Mouse (Mus musculus): Measurements from ENCODE around the gene Nlk. TPM values are rescaled to one million over a fixed set of nuclear protein-coding genes. Genes with fewer than 3 reads are reported as not detected.

Gene Nlk
- 5.2 and 6.1 TPM in 2 replicates for polyA plus RNA-seq (2015; fragmentation: Nextera tagmentation; extraction: Ambion mirVana)

DNA sequence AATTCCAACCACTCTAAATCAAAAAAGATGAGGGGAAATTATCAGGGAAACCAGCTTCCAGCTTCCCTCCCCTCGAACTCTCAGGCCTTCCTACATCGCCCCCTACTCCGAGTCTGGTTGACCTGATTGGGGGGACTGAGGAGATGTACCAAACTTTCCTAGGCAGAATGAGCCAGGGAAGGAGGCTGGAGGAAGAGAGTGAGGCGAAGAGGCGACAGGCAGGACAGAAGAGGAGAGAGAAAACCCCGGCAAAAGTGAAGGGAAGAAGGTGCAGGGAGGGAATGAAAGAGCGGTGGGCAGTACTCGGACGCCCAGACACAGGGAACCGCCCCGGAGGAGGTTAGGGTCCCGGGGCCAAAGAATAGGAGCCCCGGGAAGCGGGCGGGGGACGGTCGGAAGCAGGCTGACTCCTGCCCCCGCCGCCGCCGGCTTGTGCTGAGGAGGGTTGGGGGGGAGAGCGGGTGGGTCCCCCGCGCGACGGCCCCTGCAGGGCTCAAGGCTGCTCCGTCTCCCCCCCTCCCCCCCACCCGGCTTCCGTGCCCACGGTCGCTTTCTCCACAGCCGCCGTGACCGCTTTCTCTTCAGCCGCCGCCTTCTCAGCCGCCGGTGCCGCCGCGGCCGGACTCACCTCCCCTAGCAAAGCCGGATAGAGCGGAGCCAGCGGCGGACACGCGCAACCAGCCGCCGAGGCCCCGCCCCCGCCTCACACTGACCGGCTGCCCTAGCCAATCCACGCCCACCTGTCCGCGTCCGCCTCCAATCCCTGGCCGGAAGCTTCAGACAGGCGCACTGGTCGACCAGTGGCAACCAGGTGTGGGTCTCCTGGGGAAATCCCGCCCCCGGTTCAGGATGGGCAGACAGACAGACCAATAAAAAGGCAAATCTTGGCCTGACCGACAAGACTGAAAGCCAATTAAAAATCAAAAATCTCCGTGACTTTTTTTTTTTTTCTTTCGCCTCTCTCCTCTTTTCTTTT lies at the start of gene Nlk:
Gene Nlk (minus strand): TSS at position 597 of the 976 bp plus-strand sequence.
- WGBS (ENCODE audit: insufficient replicate concordance): under 1% methylated on average over 50 of the region's 65 CpGs
- ATAC-seq: peak; percentile 100

DNA sequence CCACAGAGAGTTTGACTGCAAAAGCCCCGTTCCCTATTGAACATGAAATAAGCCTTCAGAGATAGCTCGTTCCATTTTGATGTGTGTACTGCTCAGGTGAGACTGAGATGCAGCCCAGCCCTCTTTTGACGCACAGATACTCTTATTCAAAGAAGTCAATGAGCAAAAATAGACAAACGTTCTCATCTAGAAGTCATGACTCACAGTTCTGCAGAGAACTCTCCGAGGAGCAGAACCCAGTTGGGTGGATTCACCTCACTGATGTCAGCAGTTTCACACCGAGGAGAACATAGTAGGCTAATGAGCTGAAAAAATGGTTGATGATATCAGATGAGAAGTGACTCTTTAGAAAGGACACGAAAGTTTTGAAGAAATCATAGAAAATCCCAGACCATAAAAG lies 49.1 kb upstream of the Nlk start:
- Histone ChIP-seq H3K9ac (replicated peaks) (no peak overlapping the region), H3K4me3 (ENCODE audit: low read depth, low read length) (no peak overlapping the region)
- 79% methylated on average over 7 of the region's 7 CpGs for WGBS (ENCODE audit: insufficient replicate concordance)

More for the DNA sequence above, at the start of gene Nlk:
- Histone ChIP-seq H3K36me3 (replicated peaks; ENCODE audit: insufficient read depth, low read length) (no peaks in the 10 kb centered on the region), H3K27me3 (ENCODE audit: insufficient read depth, low read length) (no peaks in the 10 kb centered on the region), H3K4me1 (ENCODE audit: insufficient read depth) (peaks cover 14% of the 10 kb centered on the region), H3K9ac (replicated peaks) (peak within 1 kb of the TSS; percentile 87), H3K4me3 (ENCODE audit: low read depth, low read length) (peak within 1 kb of the TSS; percentile 89), H3K9me3 (ENCODE audit: low read length) (no peaks in the 10 kb centered on the region), H3K4me2 (ENCODE audit: low read depth, low read length) (peak within 1 kb of the TSS; percentile 88), H3K27ac (ENCODE audit: low read depth) (peak within 1 kb of the TSS; percentile 79)
- TF ChIP-seq CTCF (IDR thresholded peaks at IDR 0.05; ENCODE audit: low read depth) (no peak), EP300 (IDR thresholded peaks at IDR 0.05; ENCODE audit: low read depth) (peak; percentile 40; the same call in 1 of the 2 replicates)
- peak; percentile 99 for DNase-seq

DNA sequence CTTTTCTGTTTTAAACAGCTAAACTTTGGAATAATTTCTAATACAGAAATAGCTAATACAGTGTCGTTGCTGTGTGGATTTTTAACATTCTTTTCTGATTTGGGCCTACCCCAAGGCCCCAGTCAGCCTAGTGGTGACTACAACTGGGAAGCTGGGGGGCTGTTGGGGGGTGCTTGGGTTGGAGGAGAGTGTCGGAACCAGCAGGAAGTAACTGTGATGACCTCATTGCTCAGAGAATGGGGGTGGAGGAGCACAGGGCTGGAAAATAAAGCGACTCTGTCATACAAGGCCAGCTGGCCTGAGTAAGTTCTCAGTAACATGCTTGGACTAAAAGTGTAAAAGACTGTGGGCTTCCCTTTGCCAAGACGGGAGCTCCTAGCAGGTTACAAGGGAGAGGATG lies 48.3 kb upstream of the Nlk start:
- H3K27me3 ChIP-seq (ENCODE audit: insufficient read depth, low read length): no peaks in the 10 kb centered on the region
- DNase-seq (no peak), ATAC-seq (no peak)
- H3K4me2 ChIP-seq (ENCODE audit: low read depth, low read length): no peak overlapping the region
- no peaks in the 10 kb centered on the region for H3K36me3 ChIP-seq (replicated peaks; ENCODE audit: insufficient read depth, low read length)
- TF ChIP-seq EP300 (IDR thresholded peaks at IDR 0.05; ENCODE audit: low read depth) (no peak), CTCF (IDR thresholded peaks at IDR 0.05; ENCODE audit: low read depth) (no peak)
- no peak overlapping the region for H3K27ac ChIP-seq (ENCODE audit: low read depth)
- no peak overlapping the region for H3K9ac ChIP-seq (replicated peaks)
- WGBS (ENCODE audit: insufficient replicate concordance): 51% methylated on average over 4 of the region's 4 CpGs
- no peak overlapping the region for H3K4me3 ChIP-seq (ENCODE audit: low read depth, low read length)
- peaks cover 2% of the 10 kb centered on the region for H3K4me1 ChIP-seq (ENCODE audit: insufficient read depth)
- no peaks in the 10 kb centered on the region for H3K9me3 ChIP-seq (ENCODE audit: low read length)

More for the DNA sequence above, 49.1 kb upstream of the Nlk start:
- Histone ChIP-seq H3K9me3 (ENCODE audit: low read length) (no peaks in the 10 kb centered on the region), H3K4me1 (ENCODE audit: insufficient read depth) (peaks cover 7% of the 10 kb centered on the region), H3K36me3 (replicated peaks; ENCODE audit: insufficient read depth, low read length) (no peaks in the 10 kb centered on the region), H3K27ac (ENCODE audit: low read depth) (no peak overlapping the region), H3K27me3 (ENCODE audit: insufficient read depth, low read length) (no peaks in the 10 kb centered on the region), H3K4me2 (ENCODE audit: low read depth, low read length) (no peak overlapping the region)
- ATAC-seq (no peak), DNase-seq (no peak)
- TF ChIP-seq EP300 (IDR thresholded peaks at IDR 0.05; ENCODE audit: low read depth) (no peak), CTCF (IDR thresholded peaks at IDR 0.05; ENCODE audit: low read depth) (no peak)

DNA sequence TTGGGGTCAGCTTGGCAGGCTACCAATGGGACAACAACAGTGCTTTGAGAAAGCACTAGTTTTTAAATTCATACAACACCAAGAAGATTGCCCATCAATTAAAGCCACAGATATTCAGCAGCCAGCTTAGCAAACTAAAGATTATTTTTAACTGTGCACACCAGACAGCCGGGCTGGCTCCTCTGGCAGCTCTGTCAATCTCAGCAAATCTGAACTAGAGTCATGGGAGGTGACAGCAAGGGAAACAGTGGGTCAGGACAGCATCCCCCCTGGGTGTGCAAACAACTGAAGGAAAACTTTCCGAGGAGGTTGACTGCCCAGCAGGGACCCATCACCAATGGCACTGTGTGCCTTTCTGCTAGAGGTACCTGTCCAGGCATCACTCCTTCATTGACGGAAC lies 45.3 kb upstream of the Nlk start:
- Histone ChIP-seq H3K4me2 (ENCODE audit: low read depth, low read length) (no peak overlapping the region), H3K27ac (ENCODE audit: low read depth) (no peak overlapping the region), H3K36me3 (replicated peaks; ENCODE audit: insufficient read depth, low read length) (no peaks in the 10 kb centered on the region), H3K9ac (replicated peaks) (no peak overlapping the region), H3K4me1 (ENCODE audit: insufficient read depth) (no peaks in the 10 kb centered on the region), H3K9me3 (ENCODE audit: low read length) (no peaks in the 10 kb centered on the region), H3K4me3 (ENCODE audit: low read depth, low read length) (no peak overlapping the region), H3K27me3 (ENCODE audit: insufficient read depth, low read length) (no peaks in the 10 kb centered on the region)
- ATAC-seq: no peak
- no peak for DNase-seq
- 65% methylated on average over 3 of the region's 3 CpGs for WGBS (ENCODE audit: insufficient replicate concordance)
- TF ChIP-seq CTCF (IDR thresholded peaks at IDR 0.05; ENCODE audit: low read depth): no peak
- TF ChIP-seq EP300 (IDR thresholded peaks at IDR 0.05; ENCODE audit: low read depth): no peak

DNA sequence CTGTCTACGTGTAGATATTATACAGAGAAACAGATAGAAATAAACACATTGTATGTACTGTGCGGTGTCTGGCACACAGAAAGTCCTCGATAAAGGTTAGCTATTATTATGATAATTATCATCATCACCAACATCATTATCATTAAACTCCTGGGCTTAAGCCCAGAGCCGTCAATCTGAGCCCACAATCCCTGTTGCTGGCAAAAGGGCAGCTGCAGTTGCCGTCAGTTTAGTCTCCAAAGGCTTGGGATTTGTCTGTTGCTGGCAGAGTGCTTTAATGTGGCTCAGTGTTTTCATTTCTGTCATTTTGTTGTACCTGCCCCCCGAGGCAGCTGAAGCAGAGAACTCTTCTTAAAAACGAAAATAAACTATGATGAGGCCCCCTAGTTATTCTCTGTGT lies 44.8 kb upstream of the Nlk start:
- ATAC-seq (no peak), DNase-seq (no peak)
- Histone ChIP-seq H3K4me3 (ENCODE audit: low read depth, low read length) (no peak overlapping the region), H3K9ac (replicated peaks) (no peak overlapping the region), H3K4me2 (ENCODE audit: low read depth, low read length) (no peak overlapping the region), H3K27me3 (ENCODE audit: insufficient read depth, low read length) (no peaks in the 10 kb centered on the region), H3K9me3 (ENCODE audit: low read length) (no peaks in the 10 kb centered on the region), H3K27ac (ENCODE audit: low read depth) (no peak overlapping the region), H3K36me3 (replicated peaks; ENCODE audit: insufficient read depth, low read length) (no peaks in the 10 kb centered on the region), H3K4me1 (ENCODE audit: insufficient read depth) (no peaks in the 10 kb centered on the region)
- TF ChIP-seq CTCF (IDR thresholded peaks at IDR 0.05; ENCODE audit: low read depth) (no peak), EP300 (IDR thresholded peaks at IDR 0.05; ENCODE audit: low read depth) (no peak)
- 72% methylated on average over 7 of the region's 7 CpGs for WGBS (ENCODE audit: insufficient replicate concordance)

DNA sequence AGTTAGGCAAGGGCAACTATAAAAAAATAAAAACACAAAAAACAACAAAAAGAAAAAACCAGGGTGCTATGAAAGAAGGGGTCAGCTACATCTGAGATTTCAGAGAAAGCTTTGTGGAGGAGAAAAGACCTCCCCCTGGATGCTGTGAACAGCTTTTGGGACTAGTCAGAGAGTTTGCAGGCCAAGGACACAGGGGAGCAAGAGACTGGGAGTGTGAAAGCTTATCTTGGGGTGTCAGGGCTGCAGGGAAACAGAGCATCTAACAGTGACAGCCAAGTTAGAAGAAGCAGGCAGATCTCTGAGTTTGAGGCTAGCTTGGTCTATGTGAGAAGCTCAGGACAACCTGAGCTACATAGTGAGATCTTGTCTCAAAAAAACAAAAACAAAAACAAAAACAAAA lies 42.2 kb upstream of the Nlk start:
- Histone ChIP-seq H3K4me3 (ENCODE audit: low read depth, low read length) (no peak overlapping the region), H3K4me1 (ENCODE audit: insufficient read depth) (no peaks in the 10 kb centered on the region), H3K9ac (replicated peaks) (no peak overlapping the region), H3K9me3 (ENCODE audit: low read length) (no peaks in the 10 kb centered on the region), H3K4me2 (ENCODE audit: low read depth, low read length) (no peak overlapping the region), H3K27me3 (ENCODE audit: insufficient read depth, low read length) (no peaks in the 10 kb centered on the region), H3K36me3 (replicated peaks; ENCODE audit: insufficient read depth, low read length) (no peaks in the 10 kb centered on the region), H3K27ac (ENCODE audit: low read depth) (no peak overlapping the region)
- ATAC-seq: no peak
- no peak for DNase-seq
- no peak for TF ChIP-seq CTCF (IDR thresholded peaks at IDR 0.05; ENCODE audit: low read depth)
- no peak for TF ChIP-seq EP300 (IDR thresholded peaks at IDR 0.05; ENCODE audit: low read depth)
